Mouse (Mus musculus): ENCODE measurements at regions not wholly inside any gene's neighbourhood (a gene's known extent, or its start where the extent isn't known, plus 50 kb on each side); places are given as distances from the start of the nearest gene placed in this dataset.

- DNase-seq, result no peak
Measured at GRCm38 (mm10) chr4:148384251-148385230, 60.0 kb downstream of the Ubiad1 start.

DNA sequence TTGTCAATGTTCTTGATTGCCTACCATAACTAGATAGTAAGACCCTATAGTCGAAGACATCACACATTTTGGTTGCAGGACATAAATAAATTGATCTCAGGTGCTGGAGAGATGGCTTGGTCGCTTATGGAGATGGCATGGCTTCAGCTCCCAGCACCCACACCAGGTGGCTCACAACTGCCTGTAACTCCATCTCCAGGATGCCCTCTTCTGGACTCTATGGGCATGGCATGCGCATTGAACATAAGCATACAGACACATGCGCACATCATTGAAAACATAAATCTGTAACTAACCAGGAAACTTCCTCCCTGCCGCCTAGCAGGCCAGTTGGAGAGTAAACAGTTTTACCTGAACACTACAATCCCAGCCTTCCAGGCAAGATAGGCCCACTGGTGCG is 64.0 kb downstream of the Ubiad1 start:
- no peak for DNase-seq

- no peak for DNase-seq
Measured at GRCm38 (mm10) chr4:148378491-148378890, 66.1 kb downstream of the Ubiad1 start.

GRCm38 (mm10) chr4:148377368-148377767 is 67.2 kb downstream of the Ubiad1 start:
- DNase-seq, result peak; percentile 67

- peak; percentile 18 for DNase-seq
Measured at GRCm38 (mm10) chr4:148376439-148376838, 68.1 kb downstream of the Ubiad1 start.

DNA sequence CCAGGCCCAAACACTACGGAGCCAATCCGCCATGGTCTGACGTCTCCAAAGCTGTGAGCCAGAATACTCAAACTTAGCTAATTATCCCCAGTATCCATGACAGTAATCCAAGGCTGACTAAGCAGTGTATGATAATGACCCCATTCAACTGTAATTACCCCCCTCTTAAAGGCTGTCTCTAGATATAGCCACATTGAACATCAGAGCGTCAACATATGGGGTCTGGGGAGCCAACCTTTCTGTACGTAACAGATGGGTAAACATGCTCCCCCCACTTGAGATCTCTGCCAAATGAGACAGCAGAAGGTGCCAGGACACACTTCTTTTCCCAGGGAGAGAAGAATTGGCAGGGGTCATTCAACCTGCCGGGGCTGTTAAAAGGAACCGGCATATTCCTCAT is 73.1 kb downstream of the Ubiad1 start:
- no peak for DNase-seq

DNA sequence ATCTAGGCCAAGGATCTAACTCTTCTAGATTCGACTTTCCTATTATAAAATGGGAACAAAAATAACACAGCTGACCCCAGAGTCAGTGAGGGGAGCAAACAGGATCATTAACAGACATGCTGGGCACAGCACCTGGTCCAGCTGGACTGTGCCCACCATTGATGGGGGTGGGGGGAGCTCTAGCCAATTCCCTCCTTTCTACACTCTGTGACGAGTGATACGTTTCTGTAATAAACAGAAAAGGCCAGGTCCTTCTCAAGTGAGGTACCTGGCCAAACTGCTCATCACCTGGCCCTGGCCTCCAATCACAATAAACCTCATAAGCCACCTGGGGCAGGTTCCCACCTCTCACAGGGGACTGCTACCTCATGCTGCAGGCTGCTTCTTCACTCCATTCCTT is 76.9 kb downstream of the Ubiad1 start:
- DNase-seq, result no peak

DNA sequence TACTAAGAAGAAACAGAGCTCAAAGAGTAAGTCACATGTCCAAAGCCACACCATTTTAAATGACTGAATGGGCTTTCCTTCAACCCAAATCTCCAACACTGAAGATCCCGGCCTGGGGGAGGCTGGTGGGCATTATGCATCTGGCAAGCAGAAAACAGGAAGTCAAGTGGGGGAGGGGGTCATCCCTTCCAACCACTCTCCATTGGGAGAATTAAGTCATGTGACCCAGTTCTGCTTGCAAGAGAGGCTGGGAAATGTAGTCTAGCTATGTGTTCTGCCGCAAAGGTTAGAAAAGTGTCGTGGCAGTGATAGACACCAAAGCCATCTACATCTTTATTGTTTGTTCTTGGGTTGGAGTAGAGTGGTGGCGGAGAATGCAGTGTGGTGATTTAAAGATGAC is 78.0 kb upstream of the Disp3 start:
- DNase-seq, result no peak

DNA sequence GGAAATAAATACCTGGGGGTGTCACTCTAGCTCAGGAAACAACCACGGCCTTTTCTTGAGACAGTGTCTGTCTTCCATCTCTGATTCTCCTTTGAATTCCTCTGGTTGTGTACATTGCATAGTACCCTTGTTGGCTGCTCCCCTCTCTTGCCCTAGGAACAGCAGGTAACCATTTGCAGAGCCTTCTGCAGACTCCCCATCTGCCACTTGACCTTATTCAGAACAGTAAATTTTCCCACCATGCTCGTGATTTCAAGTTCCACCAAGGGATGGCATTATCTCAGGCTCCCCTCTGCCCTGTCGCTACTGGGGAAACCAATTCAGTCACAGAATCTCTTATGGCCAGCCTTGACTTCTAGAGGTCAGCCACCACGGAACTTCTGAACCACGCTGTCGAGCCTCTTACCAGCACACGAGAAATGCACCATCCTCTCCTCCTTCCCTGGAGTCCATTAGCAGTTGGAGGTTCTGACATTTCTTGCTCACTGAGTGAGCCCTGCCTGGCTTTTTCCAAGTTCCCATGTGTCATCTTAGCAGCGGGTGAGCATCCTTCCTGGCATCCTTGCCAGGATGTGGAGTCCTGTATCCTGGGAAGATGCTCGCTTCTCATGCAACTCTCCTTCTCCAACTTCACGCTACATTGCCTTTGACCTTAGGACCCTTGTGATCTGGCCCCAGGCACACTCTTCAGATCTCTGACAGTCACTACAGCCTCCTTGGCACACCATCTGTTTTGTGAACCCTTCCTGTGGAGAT is 75.8 kb upstream of the Disp3 start:
- no peak for DNase-seq

- no peak for DNase-seq
Measured at GRCm38 (mm10) chr4:148360931-148361330, 73.2 kb upstream of the Disp3 start.

- DNase-seq, result no peak
Measured at GRCm38 (mm10) chr4:148358336-148358735, 70.6 kb upstream of the Disp3 start.

DNA sequence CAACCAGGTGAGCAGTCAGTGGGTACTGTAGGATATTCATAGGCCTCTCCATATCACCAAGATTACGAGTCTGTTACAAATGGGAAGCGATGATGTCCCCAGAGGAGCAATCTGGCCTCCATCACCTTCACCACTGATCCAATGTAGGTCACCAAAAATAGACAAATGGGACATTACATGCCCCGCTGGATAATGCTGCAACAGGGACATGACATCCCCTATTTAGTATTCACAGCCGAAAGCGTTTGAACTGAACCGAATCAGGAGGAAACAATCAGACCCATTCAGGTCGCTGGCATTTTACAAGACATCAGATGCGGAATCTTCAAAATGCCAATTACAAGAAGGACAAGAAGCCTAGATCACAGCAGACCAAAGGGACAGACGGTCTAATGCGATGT is 69.5 kb upstream of the Disp3 start:
- DNase-seq, result no peak

- no peak for DNase-seq
Measured at GRCm38 (mm10) chr4:148356654-148357053, 68.9 kb upstream of the Disp3 start.

- DNase-seq, result no peak
Measured at GRCm38 (mm10) chr4:148353969-148354368, 66.2 kb upstream of the Disp3 start.

DNA sequence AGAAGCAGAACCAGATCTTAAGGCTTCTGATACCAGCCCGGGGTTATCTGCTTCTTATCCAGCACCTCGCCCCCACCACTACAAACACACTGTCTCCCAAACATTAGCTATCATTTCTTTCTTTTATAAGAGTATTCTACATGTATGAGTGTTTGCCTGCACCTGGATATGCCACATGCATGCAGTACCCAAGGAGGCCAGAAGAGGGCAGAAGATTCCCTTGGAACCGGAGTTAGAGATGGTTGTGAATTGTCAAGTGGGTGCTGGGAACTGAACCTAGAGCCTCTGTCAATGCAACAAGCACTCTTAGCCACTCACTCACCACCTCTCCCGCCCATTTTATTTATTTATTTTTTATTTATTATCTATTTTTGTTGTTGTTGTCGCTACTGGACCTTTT is 64.9 kb upstream of the Disp3 start:
- DNase-seq, result no peak

- no peak for DNase-seq
Measured at GRCm38 (mm10) chr4:148341531-148342157, 53.9 kb upstream of the Disp3 start.

- no peak for DNase-seq
Measured at GRCm38 (mm10) chr4:148340342-148340741, 52.6 kb upstream of the Disp3 start.

- no peak for DNase-seq
Measured at GRCm38 (mm10) chr4:148337890-148338880, 50.4 kb upstream of the Disp3 start.
